Mouse (Mus musculus) ES-E14 (cell line): ENCODE measurements around the gene Mrps22. TPM values are rescaled to one million over a fixed set of nuclear protein-coding genes. Genes with fewer than 3 reads are reported as not detected.
A peak's percentile ranks its signal among the peaks of the same experiment; 100 is the strongest.

Experiments
- DNase-seq: peaks from one replicate; pipeline ENCODE4 v3.0.0-alpha.2; 2013; ENCODE audit warnings: low read depth, low spot score
- H3K27ac ChIP-seq: 2 replicates; pipeline ENCODE4 v1.5.1; 2012; ENCODE audit warnings: low read depth, mild to moderate bottlenecking, low read length, moderate library complexity, mixed read lengths; ENCODE audit not compliant: poor library complexity, insufficient read depth, severe bottlenecking
- H3K36me3 ChIP-seq: 2 replicates; pipeline ENCODE4 v1.6.1; 2012; ENCODE audit warnings: mild to moderate bottlenecking, low read length, moderate library complexity, mixed read lengths; ENCODE audit not compliant: control insufficient read depth, poor library complexity, insufficient read depth, severe bottlenecking
- H3K4me1 ChIP-seq, 2 experiments: fragments of 150-350 bp in 1 of 2; sonication (generic) in 1 of 2; 2 replicates each; pipeline ENCODE4 v1.6.1; 2012; ENCODE audit warnings: low read length in 2 of 2, mild to moderate bottlenecking in 1 of 2, mixed read lengths in 1 of 2; ENCODE audit not compliant: control insufficient read depth in 2 of 2, insufficient read depth in 2 of 2, poor library complexity in 1 of 2
- H3K4me3 ChIP-seq, 2 experiments: fragments of 150-350 bp in 1 of 2; sonication (generic) in 1 of 2; 2 replicates each; pipeline ENCODE4 v1.5.1; 2012; ENCODE audit warnings: low read length in 2 of 2, low read depth in 1 of 2, mild to moderate bottlenecking in 1 of 2, mixed read lengths in 1 of 2; ENCODE audit not compliant: insufficient read depth in 1 of 2, poor library complexity in 1 of 2, severe bottlenecking in 1 of 2
- H3K9ac ChIP-seq: 2 replicates; pipeline ENCODE4 v1.6.1; 2012; ENCODE audit warnings: low read depth, mild to moderate bottlenecking, low read length, mixed read lengths; ENCODE audit not compliant: poor library complexity, insufficient read depth, severe bottlenecking
- H3K9me3 ChIP-seq: fragments of 150-350 bp; sonication (generic); 2 replicates; pipeline ENCODE4 v1.6.1; 2012; ENCODE audit warnings: low read depth, mild to moderate bottlenecking, low read length; ENCODE audit not compliant: control insufficient read depth, insufficient read depth
- CHD2 ChIP-seq: IDR thresholded peaks from 2 replicates; pipeline ENCODE4 v1.6.1; 2014; ENCODE audit warnings: mild to moderate bottlenecking, low read depth, low read length, inconsistent platforms
- HCFC1 ChIP-seq: IDR thresholded peaks from 2 replicates; pipeline ENCODE4 v1.6.1; 2012; ENCODE audit warnings: low read length, inconsistent platforms, borderline replicate concordance; ENCODE audit not compliant: insufficient read depth
- MAFK ChIP-seq: IDR thresholded peaks from 2 replicates; pipeline ENCODE4 v1.6.1; 2014; ENCODE audit warnings: mild to moderate bottlenecking, low read depth, low read length, inconsistent platforms; ENCODE audit not compliant: insufficient read depth
- ZC3H11A ChIP-seq: IDR thresholded peaks from 2 replicates; pipeline ENCODE4 v1.6.1; 2012; ENCODE audit warnings: low read depth, mild to moderate bottlenecking, inconsistent platforms, low read length, borderline replicate concordance
- ZNF384 ChIP-seq: IDR thresholded peaks from 2 replicates; pipeline ENCODE4 v1.6.1; 2012; ENCODE audit warnings: low read depth, low read length, inconsistent platforms
- in situ Hi-C, 2 experiments: fragments of 600-800 bp; cut with MboI; formaldehyde crosslinking; loops; one replicate each; pipeline ENCODE4 v1.15.1; 2025; ENCODE audit warnings: low sequenced_read_pairs in 2 of 2, inconsistent platforms in 1 of 2; ENCODE audit not compliant: unreplicated experiment in 2 of 2
- total RNA-seq: library from RNA; depleted of rRNA; stranded (reverse); fragments of 300-350 nt; gene quantifications from 2 replicates; pipeline ENCODE4 v1.2.3, GENCODE M21; 2012

Gene Mrps22
- total RNA-seq, 1 experiment = 48.3 TPM

- DNase-seq = no peak
- Histone ChIP-seq H3K36me3 (no peaks in the 10 kb centered on the region), H3K27ac (no peak overlapping the region), H3K9me3 (no peaks in the 10 kb centered on the region), H3K4me3 (no peak overlapping the region), H3K9ac (no peak overlapping the region), H3K4me1 (no peaks in the 10 kb centered on the region)
- in situ Hi-C loops = no loop called here
- TF ChIP-seq ZNF384 = no peak
- no peak for TF ChIP-seq ZC3H11A
- no peak for TF ChIP-seq CHD2
- TF ChIP-seq MAFK = no peak
- no peak for TF ChIP-seq HCFC1
Observed at GRCm38 (mm10) chr9:98642126-98642525, 40.7 kb upstream of the Mrps22 start.

GRCm38 (mm10) chr9:98633287-98634162 is 32.1 kb upstream of the Mrps22 start:
- Histone ChIP-seq H3K9ac (no peak overlapping the region), H3K4me3 (no peak overlapping the region), H3K4me1 (no peaks in the 10 kb centered on the region), H3K36me3 (no peaks in the 10 kb centered on the region), H3K27ac (no peak overlapping the region), H3K9me3 (no peaks in the 10 kb centered on the region)
- DNase-seq = no peak
- no peak for TF ChIP-seq ZNF384
- TF ChIP-seq MAFK = no peak
- TF ChIP-seq ZC3H11A = no peak
- TF ChIP-seq CHD2 = no peak
- TF ChIP-seq HCFC1 = no peak
- in situ Hi-C loops = no loop called here

- in situ Hi-C loops = no loop called here
- H3K9ac ChIP-seq = no peak overlapping the region
- no peak overlapping the region for H3K4me3 ChIP-seq
- TF ChIP-seq ZC3H11A (no peak), ZNF384 (no peak), HCFC1 (no peak), CHD2 (no peak), MAFK (no peak)
- DNase-seq = peak; percentile 19
- no peaks in the 10 kb centered on the region for H3K36me3 ChIP-seq
- H3K27ac ChIP-seq = no peak overlapping the region
- no peaks in the 10 kb centered on the region for H3K9me3 ChIP-seq
- H3K4me1 ChIP-seq = no peaks in the 10 kb centered on the region
Observed at GRCm38 (mm10) chr9:98628480-98628879, 27.0 kb upstream of the Mrps22 start.

GRCm38 (mm10) chr9:98604896-98605295 is 3.4 kb upstream of the Mrps22 start:
- in situ Hi-C loops = no loop called here
- Histone ChIP-seq H3K9me3 (no peaks in the 10 kb centered on the region), H3K27ac (no peak overlapping the region), H3K36me3 (no peaks in the 10 kb centered on the region), H3K9ac (no peak overlapping the region), H3K4me3 (no peak overlapping the region), H3K4me1 (peaks cover 0 to 5% of the 10 kb centered on the region in 2 experiments; a peak in 1 of 4 replicates)
- DNase-seq = no peak
- TF ChIP-seq CHD2 (no peak), MAFK (no peak), ZNF384 (no peak), ZC3H11A (no peak), HCFC1 (no peak)
